Mouse (Mus musculus) brain, embryonic 14.5 days (tissue): ENCODE measurements around the gene Ppp2r1a. TPM values are rescaled to one million over a fixed set of nuclear protein-coding genes. Genes with fewer than 3 reads are reported as not detected.

ENCODE experiments used
- DNase-seq: peaks from one replicate; pipeline ENCODE4 v3.0.0-alpha.2; 2011; ENCODE audit warnings: low read depth
- CTCF ChIP-seq: fragments of 200-500 bp; IDR thresholded peaks from 2 replicates; pipeline ENCODE4 v1.5.1; 2012; ENCODE audit warnings: inconsistent platforms, mild to moderate bottlenecking, moderate library complexity, borderline replicate concordance; ENCODE audit not compliant: insufficient read depth, insufficient read length; ENCODE audit errors: extremely low read depth
- POLR2A ChIP-seq: fragments of 200-500 bp; IDR thresholded peaks from 2 replicates; pipeline ENCODE4 v1.6.1; 2012; ENCODE audit warnings: mild to moderate bottlenecking, inconsistent platforms, borderline replicate concordance; ENCODE audit not compliant: poor library complexity, insufficient read depth, insufficient read length, severe bottlenecking; ENCODE audit errors: extremely low read depth
- polyA plus RNA-seq: library from polyadenylated mRNA; depleted of rRNA; stranded (reverse); fragments of >200 nt; gene quantifications from 2 replicates; pipeline ENCODE4 v1.2.3, GENCODE M21; 2012; rRNA removed

The Ppp2r1a gene
- 429 and 565 TPM in 2 replicates for polyA plus RNA-seq

DNA sequence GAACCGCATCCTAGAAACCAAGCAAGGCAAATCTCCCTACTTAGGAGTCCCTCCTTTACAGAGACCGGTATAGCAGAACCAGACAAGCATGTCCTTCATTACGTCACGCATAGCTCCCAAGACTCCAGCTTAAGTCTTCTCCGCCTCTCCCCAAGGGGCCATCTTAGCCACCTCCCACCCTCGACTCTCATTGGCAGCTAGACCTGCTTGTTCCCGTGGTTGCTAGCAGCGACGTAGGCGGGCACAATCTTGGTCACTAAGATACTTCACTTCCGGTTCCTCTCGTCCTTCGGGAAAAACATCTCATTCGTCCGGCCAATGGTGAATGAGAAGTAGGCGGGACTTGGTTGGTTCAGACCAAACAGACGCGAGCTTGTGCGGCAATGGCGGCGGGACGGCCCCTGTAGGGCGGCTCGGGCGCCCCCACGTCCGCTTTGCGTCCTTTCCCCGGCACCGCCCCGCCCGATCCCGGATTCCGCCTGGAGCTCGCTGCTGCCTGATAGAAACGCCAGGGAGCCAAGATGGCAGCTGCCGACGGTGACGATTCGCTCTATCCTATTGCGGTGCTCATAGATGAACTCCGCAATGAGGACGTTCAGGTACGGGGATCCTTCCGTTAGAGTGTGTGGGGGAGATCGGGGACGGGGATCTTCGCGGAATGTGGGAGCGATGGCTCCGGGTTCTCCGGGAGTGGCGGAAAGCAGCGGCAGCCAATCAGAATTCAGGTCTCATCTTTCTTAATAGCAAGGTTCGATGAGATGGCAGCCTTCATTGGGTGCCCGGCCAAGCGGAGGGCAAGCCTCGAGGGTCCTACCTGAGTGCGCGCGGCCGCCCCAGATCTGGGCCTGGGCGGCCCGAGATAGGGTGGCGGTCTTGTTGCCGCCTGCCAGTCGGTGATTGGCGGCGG is at the start of gene Ppp2r1a:
Gene Ppp2r1a, plus strand, starts transcription at position 327 of the 907 bp plus-strand sequence.
- DNase-seq, result peak; percentile 100
- TF ChIP-seq POLR2A (peak; percentile 52; the same call in 1 of the 2 replicates), CTCF (no peak)

DNA sequence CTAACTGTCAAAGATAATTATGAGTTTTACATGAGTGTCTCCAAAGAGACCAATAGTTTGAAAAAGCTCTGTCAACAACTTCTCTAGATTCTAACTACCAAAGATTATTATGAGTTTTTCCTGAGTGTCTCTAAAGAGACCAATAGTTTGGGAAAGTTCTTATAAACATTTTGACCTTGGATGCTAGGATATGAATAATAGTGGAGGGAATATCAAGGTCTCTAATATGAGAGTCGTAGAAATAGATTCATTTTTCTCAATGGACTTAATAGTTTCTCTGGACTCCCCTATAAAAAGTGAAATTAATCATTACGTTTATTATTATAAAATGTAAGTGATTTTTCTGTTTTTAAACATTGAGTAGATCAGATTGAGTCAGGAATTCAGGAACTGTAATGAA is 40.1 kb upstream of the Ppp2r1a start, which contains the start of gene Vmn1r231:
Gene Vmn1r231, minus strand, starts transcription at position 101 of the 400 bp plus-strand sequence.
- TF ChIP-seq POLR2A (no peak), CTCF (no peak)

DNA sequence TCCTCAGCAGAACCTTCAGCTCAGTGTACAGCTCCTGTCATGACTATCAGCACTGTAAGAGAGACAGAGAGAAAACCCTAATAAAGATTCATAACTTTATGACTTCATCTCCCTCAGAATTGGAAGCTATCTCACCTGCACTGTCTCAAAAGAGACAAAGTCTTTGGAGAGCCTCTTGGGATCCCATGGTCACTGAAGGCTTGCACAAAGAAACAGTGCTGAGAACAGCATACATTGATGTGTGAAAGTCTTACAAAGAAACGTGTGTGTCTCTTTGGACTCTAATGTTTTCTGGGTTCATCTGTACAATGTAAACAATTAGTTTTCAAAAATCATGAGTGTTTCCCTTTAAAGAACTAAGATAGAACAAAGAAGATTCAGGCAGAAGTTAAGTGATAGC is 25.5 kb upstream of the Ppp2r1a start, which contains the start of gene Vmn1r232:
Gene Vmn1r232, minus strand, starts transcription at position 101 of the 400 bp plus-strand sequence.
- no peak for DNase-seq
- TF ChIP-seq POLR2A, result no peak
- TF ChIP-seq CTCF, result no peak

More for the DNA sequence above, 40.1 kb upstream of the Ppp2r1a start, which contains the start of gene Vmn1r231:
- DNase-seq, result no peak

DNA sequence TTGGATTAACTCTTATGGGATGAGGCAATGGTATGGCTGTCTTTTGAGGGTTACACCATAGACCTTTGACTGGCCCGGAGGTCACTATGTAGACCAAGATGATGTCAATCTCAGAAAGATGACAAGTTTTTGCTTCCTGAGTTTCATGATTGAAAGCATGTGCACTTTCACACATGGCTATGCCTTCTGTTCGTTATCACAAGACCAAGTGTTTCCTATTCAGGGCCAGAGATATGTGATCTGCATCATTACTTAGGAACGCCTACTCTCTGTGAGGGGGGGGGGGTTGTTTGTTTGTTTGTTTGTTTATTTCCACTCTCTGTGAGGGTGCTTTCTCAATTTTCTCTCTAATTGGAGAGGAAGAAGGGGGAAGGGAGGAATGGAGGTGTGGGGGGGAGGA is 885 bp upstream of the Ppp2r1a start:
- no peak for TF ChIP-seq POLR2A
- TF ChIP-seq CTCF, result no peak
- no peak for DNase-seq

DNA sequence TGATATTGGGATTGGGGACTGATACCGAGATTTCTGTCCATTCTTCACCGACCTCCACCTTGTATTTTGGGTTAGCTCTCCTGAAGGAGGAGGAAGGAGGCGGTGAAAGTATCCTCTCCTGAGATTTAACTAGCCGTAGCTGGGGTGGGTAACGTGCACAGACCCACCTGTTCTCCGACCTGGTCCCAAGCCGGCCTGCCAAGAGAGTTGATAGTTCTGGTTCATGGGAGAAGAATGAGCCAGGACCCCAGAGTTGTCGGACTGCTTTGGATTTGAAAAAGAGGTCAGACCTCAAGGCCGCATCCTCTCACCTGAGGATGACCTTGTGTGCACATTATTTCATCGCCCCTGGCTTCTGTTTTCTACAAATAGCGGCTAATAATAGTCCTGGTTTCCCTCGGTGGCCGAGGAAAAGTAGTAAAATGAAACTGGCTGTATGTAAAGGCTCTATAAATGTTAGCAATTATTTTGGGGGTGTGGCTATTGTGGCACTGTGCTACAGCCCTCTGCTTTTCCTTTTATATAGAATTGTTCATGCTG is 985 bp downstream of the Ppp2r1a start:
- no peak for TF ChIP-seq CTCF
- TF ChIP-seq POLR2A, result no peak
- DNase-seq, result no peak

DNA sequence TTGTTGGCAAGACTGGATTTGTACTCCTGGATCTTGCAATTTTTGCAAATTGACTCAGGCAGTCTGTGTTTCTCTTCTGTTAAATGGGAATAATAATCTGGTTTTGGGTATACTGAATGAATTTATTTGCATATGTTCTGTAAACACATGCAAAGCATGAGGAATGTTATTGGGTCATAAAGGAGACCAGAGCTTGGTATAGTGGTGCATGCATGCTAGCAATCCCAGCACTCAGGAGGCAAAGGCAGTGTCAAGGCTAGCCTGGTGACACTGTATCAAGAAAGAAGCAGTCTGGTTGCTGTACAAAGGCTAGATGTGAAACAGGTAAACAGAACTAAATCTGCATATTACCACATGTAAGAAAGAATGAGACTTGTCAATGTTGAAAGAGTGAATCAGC is 1.5 kb downstream of the Ppp2r1a start:
- peak; percentile 8 for DNase-seq
- no peak for TF ChIP-seq POLR2A

DNA sequence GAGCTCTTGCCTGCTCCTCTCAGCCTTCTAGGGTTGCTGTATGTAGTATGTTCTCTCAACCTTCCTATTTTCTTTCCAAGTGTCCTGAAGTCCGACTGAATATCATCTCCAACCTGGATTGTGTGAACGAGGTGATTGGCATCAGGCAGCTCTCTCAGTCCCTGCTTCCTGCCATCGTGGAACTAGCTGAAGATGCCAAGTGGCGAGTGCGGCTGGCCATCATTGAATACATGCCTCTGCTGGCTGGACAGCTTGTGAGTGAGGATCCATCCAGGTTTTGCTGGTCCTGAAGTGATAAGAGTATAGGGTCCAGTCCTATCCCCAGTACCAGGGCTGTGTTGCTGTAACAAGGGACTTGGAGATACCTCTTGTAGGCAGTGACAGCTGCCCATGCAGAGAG is 15.3 kb downstream of the Ppp2r1a start:
- TF ChIP-seq POLR2A (no peak), CTCF (no peak)
- no peak for DNase-seq

DNA sequence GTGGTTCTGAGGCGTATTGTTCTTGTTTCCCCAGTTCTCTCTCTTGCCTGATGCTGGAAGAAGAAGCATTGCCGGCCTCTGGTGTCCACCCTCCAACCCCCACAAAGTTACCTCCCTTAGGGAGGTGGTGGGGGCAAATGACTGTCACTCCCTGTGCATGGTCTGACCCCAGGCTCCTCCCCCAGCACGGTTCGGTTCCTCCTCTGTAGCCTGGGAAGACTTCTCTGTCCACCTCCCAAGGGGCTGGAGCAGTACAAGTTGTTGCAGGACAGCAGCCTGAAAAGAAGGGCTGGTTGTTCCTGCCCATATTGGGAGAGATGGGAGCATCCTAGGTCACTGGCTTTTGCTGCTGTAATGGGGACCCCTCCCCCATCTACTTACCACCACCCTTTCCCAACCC is 20.3 kb downstream of the Ppp2r1a start:
- DNase-seq, result no peak
- no peak for TF ChIP-seq CTCF
- TF ChIP-seq POLR2A, result no peak

DNA sequence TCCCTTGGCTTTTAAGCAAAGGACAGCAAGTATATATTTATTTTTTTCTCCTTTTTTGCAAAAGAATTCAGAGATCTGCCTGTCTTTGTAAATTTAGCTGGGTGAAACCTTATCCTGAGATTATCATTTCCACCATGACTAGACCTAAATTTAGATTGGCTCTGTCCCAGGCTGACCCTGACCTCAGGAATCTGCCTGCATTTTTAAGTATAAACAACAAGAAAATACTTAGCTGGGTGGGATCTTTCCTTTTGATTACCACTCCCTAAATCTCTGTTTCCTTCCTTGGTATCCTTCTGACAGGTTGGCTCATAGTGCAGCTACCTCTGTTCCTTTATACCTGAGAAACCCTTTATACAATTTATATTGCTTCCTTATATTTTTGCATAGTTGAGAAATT is 21.6 kb downstream of the Ppp2r1a start:
- DNase-seq, result no peak
- no peak for TF ChIP-seq POLR2A
- TF ChIP-seq CTCF, result no peak

DNA sequence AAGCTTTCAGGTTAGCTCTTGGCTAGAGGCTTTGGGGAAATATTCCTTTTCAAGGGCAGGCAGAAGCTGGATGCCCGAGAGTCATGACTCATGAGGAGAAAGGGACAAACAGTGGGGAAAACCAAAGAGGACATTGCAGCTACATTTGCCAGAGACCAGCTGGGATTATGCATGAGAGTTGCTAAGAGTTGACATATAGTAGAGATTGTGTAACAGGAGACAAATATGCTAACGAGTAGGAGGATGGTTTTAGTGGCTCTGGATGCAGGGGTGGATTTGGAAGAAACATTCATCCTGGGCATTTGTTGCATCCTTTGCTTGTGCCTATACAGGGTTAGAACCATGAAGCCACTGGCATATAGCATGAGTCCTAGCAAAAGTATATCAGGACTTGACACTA is 48.6 kb downstream of the Ppp2r1a start:
- no peak for DNase-seq
- TF ChIP-seq CTCF (no peak), POLR2A (no peak)

DNA sequence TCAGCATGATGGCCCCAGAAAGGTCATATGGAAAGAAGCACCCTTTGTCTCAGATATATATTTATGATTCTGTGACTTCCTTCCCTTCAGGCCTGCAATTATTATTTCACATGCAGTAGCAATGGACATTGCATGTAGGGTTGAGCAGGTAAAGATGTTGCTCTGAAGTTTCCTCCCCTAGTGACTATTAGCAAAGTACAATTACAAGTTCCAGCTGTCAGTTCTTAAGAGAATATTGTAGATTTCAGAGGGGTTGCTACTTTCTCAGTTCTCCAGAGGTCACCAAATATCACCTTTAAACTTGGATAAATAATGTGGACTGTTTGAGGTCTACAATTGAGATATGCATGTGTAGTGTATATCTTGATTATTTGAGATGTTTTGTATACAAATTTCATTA is 51.3 kb downstream of the Ppp2r1a start, which contains the start of gene Vmn1r233:
Gene Vmn1r233, minus strand, starts transcription at position 101 of the 400 bp plus-strand sequence.
- TF ChIP-seq CTCF, result no peak
- TF ChIP-seq POLR2A, result no peak

More for the DNA sequence above, 51.3 kb downstream of the Ppp2r1a start, which contains the start of gene Vmn1r233:
- no peak for DNase-seq
